Mouse (Mus musculus) myocyte (in vitro differentiated cells): ENCODE measurements at regions not wholly inside any gene's neighbourhood (a gene's known extent, or its start where the extent isn't known, plus 50 kb on each side); places are given as distances from the start of the nearest gene placed in this dataset.

Experiments
- H3K27me3 ChIP-seq: one replicate; pipeline ENCODE4 v1.6.1; 2011; ENCODE audit not compliant: control insufficient read depth, insufficient read depth, insufficient read length
- H3K36me3 ChIP-seq: one replicate; pipeline ENCODE4 v1.6.1; 2011; ENCODE audit not compliant: control insufficient read depth, insufficient read depth
- H3K4me2 ChIP-seq: one replicate; pipeline ENCODE4 v1.6.1; 2011; ENCODE audit warnings: low read depth, control low read depth
- H3K4me3 ChIP-seq: one replicate; pipeline ENCODE4 v1.5.1; 2011; ENCODE audit warnings: mild to moderate bottlenecking, control low read depth, moderate library complexity
- H3K79me2 ChIP-seq: one replicate; pipeline ENCODE4 v1.6.1; 2011; ENCODE audit not compliant: control insufficient read depth, insufficient read depth
- H3ac ChIP-seq: one replicate; pipeline ENCODE4 v1.6.1; 2011; ENCODE audit not compliant: control insufficient read depth, insufficient read length
- CEBPB ChIP-seq: IDR thresholded peaks from 2 replicates; pipeline ENCODE4 v1.6.1; 2011; ENCODE audit warnings: mild to moderate bottlenecking, moderate library complexity; ENCODE audit not compliant: poor library complexity, insufficient read depth, severe bottlenecking
- E2F4 ChIP-seq: IDR thresholded peaks from one replicate; pipeline ENCODE4 v1.6.1; 2011; ENCODE audit warnings: mild to moderate bottlenecking, control low read depth, moderate library complexity; ENCODE audit not compliant: insufficient read depth
- MAX ChIP-seq: IDR thresholded peaks from one replicate; pipeline ENCODE4 v1.6.1; 2011; ENCODE audit warnings: low read depth, mild to moderate bottlenecking, control low read depth
- MYOD1 ChIP-seq, 3 experiments: IDR thresholded peaks; one replicate each; pipeline ENCODE4 v1.6.1; 2011; ENCODE audit warnings: control low read depth in 2 of 3, low read depth in 2 of 3, mild to moderate bottlenecking in 2 of 3, moderate library complexity in 1 of 3; ENCODE audit not compliant: insufficient read length in 2 of 3, control insufficient read depth in 1 of 3
- MYOG ChIP-seq, 3 experiments: IDR thresholded peaks; one replicate each; pipeline ENCODE4 v1.6.1; 2011; ENCODE audit warnings: control low read depth in 2 of 3, low read depth in 2 of 3, mild to moderate bottlenecking in 2 of 3; ENCODE audit not compliant: insufficient read length in 2 of 3, control insufficient read depth in 1 of 3, insufficient read depth in 1 of 3
- POLR2A ChIP-seq: IDR thresholded peaks from one replicate; pipeline ENCODE4 v1.6.1; 2011; ENCODE audit warnings: low read depth, mild to moderate bottlenecking, control low read depth, moderate library complexity; ENCODE audit not compliant: insufficient read length
- POLR2AphosphoS2 ChIP-seq: IDR thresholded peaks from one replicate; pipeline ENCODE4 v1.6.1; 2011; ENCODE audit warnings: low read depth, control low read depth; ENCODE audit not compliant: insufficient read length
- REST ChIP-seq: IDR thresholded peaks from one replicate; pipeline ENCODE4 v1.6.1; 2011; ENCODE audit warnings: mild to moderate bottlenecking, control low read depth, moderate library complexity; ENCODE audit not compliant: insufficient read depth, insufficient read length
- SRF ChIP-seq: IDR thresholded peaks from one replicate; pipeline ENCODE4 v1.6.1; 2011; ENCODE audit warnings: low read depth; ENCODE audit not compliant: control insufficient read depth, insufficient read length
- TCF12 ChIP-seq: IDR thresholded peaks from one replicate; pipeline ENCODE4 v1.6.1; 2011; ENCODE audit warnings: mild to moderate bottlenecking, control low read depth; ENCODE audit not compliant: poor library complexity, insufficient read depth, severe bottlenecking
- TCF3 ChIP-seq: IDR thresholded peaks from one replicate; pipeline ENCODE4 v1.6.1; 2011; ENCODE audit warnings: low read depth, control low read depth; ENCODE audit not compliant: insufficient read length
- USF1 ChIP-seq: IDR thresholded peaks from one replicate; pipeline ENCODE4 v1.6.1; 2011; ENCODE audit warnings: low read depth, mild to moderate bottlenecking, control low read depth, moderate library complexity

- Histone ChIP-seq H3K4me2 (no peak overlapping the region), H3K4me3 (no peak overlapping the region), H3K36me3 (no peaks in the 10 kb centered on the region), H3K79me2 (no peaks in the 10 kb centered on the region), H3K27me3 (no peaks in the 10 kb centered on the region), H3ac (no peak overlapping the region)
- no peak for TF ChIP-seq SRF
- no peak for TF ChIP-seq MAX
- no peak for TF ChIP-seq E2F4
- TF ChIP-seq TCF12: no peak
- no peak for TF ChIP-seq REST
- TF ChIP-seq MYOG (IDR thresholded peaks at IDR 0.05; ENCODE audit: control insufficient read depth in 1 of 3, insufficient read depth in 1 of 3, insufficient read length in 2 of 3, low read depth in 2 of 3): no peak
- TF ChIP-seq MYOD1 (IDR thresholded peaks at IDR 0.05; ENCODE audit: control insufficient read depth in 1 of 3, insufficient read length in 2 of 3, low read depth in 2 of 3): no peak
- no peak for TF ChIP-seq CEBPB
- TF ChIP-seq POLR2A: no peak
- TF ChIP-seq POLR2AphosphoS2: no peak
- no peak for TF ChIP-seq TCF3
Observed at GRCm38 (mm10) chr9:13952157-13952556, 124.6 kb downstream of the Fam76b start.

GRCm38 (mm10) chr9:13963140-13963763, 135.7 kb downstream of the Fam76b start:
- Histone ChIP-seq H3K36me3 (no peaks in the 10 kb centered on the region), H3ac (no peak overlapping the region), H3K4me2 (no peak overlapping the region)

GRCm38 (mm10) chr9:13963796-13964195, 136.3 kb downstream of the Fam76b start:
- TF ChIP-seq USF1: no peak

More at GRCm38 (mm10) chr9:13963140-13963763, 135.7 kb downstream of the Fam76b start:
- no peak for TF ChIP-seq SRF
- no peak for TF ChIP-seq POLR2AphosphoS2
- no peak for TF ChIP-seq MYOG (IDR thresholded peaks at IDR 0.05; ENCODE audit: control insufficient read depth in 1 of 3, insufficient read depth in 1 of 3, insufficient read length in 2 of 3, low read depth in 2 of 3)
- no peak for TF ChIP-seq USF1
- TF ChIP-seq MYOD1 (IDR thresholded peaks at IDR 0.05; ENCODE audit: control insufficient read depth in 1 of 3, insufficient read length in 2 of 3, low read depth in 2 of 3): no peak
- no peak for TF ChIP-seq MAX
- TF ChIP-seq POLR2A: no peak
- no peak for TF ChIP-seq E2F4
- TF ChIP-seq REST: no peak
- TF ChIP-seq CEBPB: no peak
- Histone ChIP-seq H3K27me3 (no peaks in the 10 kb centered on the region), H3K79me2 (no peaks in the 10 kb centered on the region), H3K4me3 (no peak overlapping the region)

GRCm38 (mm10) chr9:13964256-13964655, 136.7 kb downstream of the Fam76b start:
- Histone ChIP-seq H3K4me2 (no peak overlapping the region), H3K27me3 (no peaks in the 10 kb centered on the region), H3ac (no peak overlapping the region), H3K36me3 (no peaks in the 10 kb centered on the region), H3K4me3 (no peak overlapping the region), H3K79me2 (no peaks in the 10 kb centered on the region)
- TF ChIP-seq POLR2A: no peak
- no peak for TF ChIP-seq MYOD1 (IDR thresholded peaks at IDR 0.05; ENCODE audit: control insufficient read depth in 1 of 3, insufficient read length in 2 of 3, low read depth in 2 of 3)

More at GRCm38 (mm10) chr9:13963796-13964195, 136.3 kb downstream of the Fam76b start:
- Histone ChIP-seq H3ac (no peak overlapping the region), H3K79me2 (no peaks in the 10 kb centered on the region), H3K4me2 (no peak overlapping the region), H3K4me3 (no peak overlapping the region), H3K27me3 (no peaks in the 10 kb centered on the region), H3K36me3 (no peaks in the 10 kb centered on the region)

- Histone ChIP-seq H3K4me2 (no peak overlapping the region), H3K79me2 (no peaks in the 10 kb centered on the region), H3ac (no peak overlapping the region), H3K36me3 (no peaks in the 10 kb centered on the region), H3K4me3 (no peak overlapping the region), H3K27me3 (no peaks in the 10 kb centered on the region)
- no peak for TF ChIP-seq POLR2A
- TF ChIP-seq MYOG (IDR thresholded peaks at IDR 0.05; ENCODE audit: control insufficient read depth in 1 of 3, insufficient read depth in 1 of 3, insufficient read length in 2 of 3, low read depth in 2 of 3): no peak
- no peak for TF ChIP-seq MYOD1 (IDR thresholded peaks at IDR 0.05; ENCODE audit: control insufficient read depth in 1 of 3, insufficient read length in 2 of 3, low read depth in 2 of 3)
- TF ChIP-seq POLR2AphosphoS2: no peak
- no peak for TF ChIP-seq CEBPB
- no peak for TF ChIP-seq REST
- TF ChIP-seq USF1: no peak
- no peak for TF ChIP-seq TCF3
- TF ChIP-seq MAX: no peak
Observed at GRCm38 (mm10) chr9:13966212-13966611, 138.7 kb downstream of the Fam76b start.

GRCm38 (mm10) chr9:13969262-13969661, 141.7 kb downstream of the Fam76b start:
- Histone ChIP-seq H3K27me3 (no peaks in the 10 kb centered on the region), H3K36me3 (no peaks in the 10 kb centered on the region), H3ac (no peak overlapping the region), H3K79me2 (no peaks in the 10 kb centered on the region), H3K4me3 (no peak overlapping the region), H3K4me2 (no peak overlapping the region)
- no peak for TF ChIP-seq MYOD1 (IDR thresholded peaks at IDR 0.05; ENCODE audit: control insufficient read depth in 1 of 3, insufficient read length in 2 of 3, low read depth in 2 of 3)
- no peak for TF ChIP-seq USF1
- no peak for TF ChIP-seq REST
- TF ChIP-seq TCF3: no peak
- no peak for TF ChIP-seq MAX
- TF ChIP-seq MYOG (IDR thresholded peaks at IDR 0.05; ENCODE audit: control insufficient read depth in 1 of 3, insufficient read depth in 1 of 3, insufficient read length in 2 of 3, low read depth in 2 of 3): no peak
- no peak for TF ChIP-seq CEBPB
- no peak for TF ChIP-seq TCF12
- no peak for TF ChIP-seq POLR2AphosphoS2
- TF ChIP-seq POLR2A: no peak
- TF ChIP-seq SRF: no peak
- TF ChIP-seq E2F4: no peak
